Mouse (Mus musculus): ENCODE results near the gene Tspan2.

DNA sequence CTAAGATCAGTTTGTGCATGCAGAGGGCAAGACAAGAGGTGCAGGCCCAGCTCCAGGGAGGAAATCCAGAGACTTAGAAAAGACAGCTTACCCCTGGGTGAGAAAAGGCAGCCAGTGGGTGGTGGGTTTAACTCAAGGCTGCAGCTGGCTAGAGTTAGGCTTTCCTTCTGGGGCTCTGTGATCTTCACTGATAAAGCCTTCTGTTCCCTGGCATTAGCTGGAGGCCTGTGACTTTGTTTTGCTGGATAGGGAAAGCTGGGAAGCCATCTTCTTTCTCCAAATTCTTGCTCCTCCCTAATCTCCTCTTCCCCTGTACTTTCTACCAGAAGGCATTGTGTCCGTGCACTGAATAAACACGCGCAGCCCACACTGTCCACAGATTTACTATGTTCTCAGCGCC lies 8.4 kb downstream of the Tspan2 start:
- no peak for TF ChIP-seq POLR2AphosphoS2 (IDR thresholded peaks at IDR 0.05; ENCODE audit: insufficient read length, low read depth)
- no peak for TF ChIP-seq MAX (IDR thresholded peaks at IDR 0.05; ENCODE audit: low read depth)
- TF ChIP-seq MYOG (IDR thresholded peaks at IDR 0.05; ENCODE audit: control insufficient read depth in 1 of 3, insufficient read depth in 1 of 3, insufficient read length in 2 of 3, low read depth in 2 of 3): no peak
- TF ChIP-seq POLR2A (IDR thresholded peaks at IDR 0.05; ENCODE audit: insufficient read length, low read depth): no peak
- no peak for TF ChIP-seq TCF12 (IDR thresholded peaks at IDR 0.05; ENCODE audit: insufficient read depth, poor library complexity, severe bottlenecking)
- TF ChIP-seq CEBPB (IDR thresholded peaks at IDR 0.05; ENCODE audit: insufficient read depth, poor library complexity, severe bottlenecking): no peak
- TF ChIP-seq MYOD1 (IDR thresholded peaks at IDR 0.05; ENCODE audit: control insufficient read depth in 1 of 3, insufficient read length in 2 of 3, low read depth in 2 of 3): no peak
- TF ChIP-seq USF1 (IDR thresholded peaks at IDR 0.05; ENCODE audit: low read depth): no peak
- TF ChIP-seq SRF (IDR thresholded peaks at IDR 0.05; ENCODE audit: control insufficient read depth, insufficient read length, low read depth): no peak
